In the genomic region with DNA sequence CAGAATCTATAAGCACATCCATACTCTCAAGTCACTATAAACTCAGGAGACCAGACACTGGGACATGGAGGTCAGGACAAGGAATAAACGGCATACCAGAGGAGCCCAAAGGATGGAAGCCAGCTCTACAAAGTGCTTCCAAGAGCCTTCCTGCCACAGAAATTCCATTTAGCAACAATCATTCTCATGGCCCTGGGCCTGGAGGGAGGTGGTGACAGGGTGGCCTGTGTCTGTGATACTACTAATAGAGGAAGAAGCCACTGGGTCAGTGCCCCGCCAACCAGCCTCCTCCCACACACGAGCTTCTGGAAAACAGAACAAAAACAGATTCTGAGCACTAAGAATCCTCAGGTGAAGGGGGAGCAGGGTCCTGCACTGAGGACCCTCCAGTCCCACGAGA, we compare ENCODE assay signal across 21 mouse cellular contexts.
A peak's percentile ranks its signal among the peaks of the same experiment; 100 is the strongest.
DNase-seq lines count a peak whose midpoint lies in the region; TF ChIP-seq lines count a peak whose summit lies in the region.
"Had no signal": no experiment of that assay in that cellular context is flagged by ENCODE, and none has a peak within 500 bp of the region (broad histone marks: within the 10 kb centered on the region; RNA-seq: fewer than 3 reads in every experiment).

No protein-coding gene starts in this region.

- peak overlapping the region; percentile 40; the same call in 1 of the 2 replicates for H3K27ac ChIP-seq in gastrocnemius, adult 2 months
- peak overlapping the region; percentile 19 for H3K27ac ChIP-seq in heart, embryonic 10.5 days
- H3K27ac ChIP-seq: embryonic facial prominence, embryonic 13.5 days; hindbrain, embryonic 14.5 days; intestine, embryonic 15.5 days; limb, embryonic 12.5 days; liver, embryonic 14.5 days had no signal

- 0 out of 2 replicates have a peak, but pooled peaks cover 4% of the 10 kb centered on the region for H3K27me3 ChIP-seq in heart, embryonic 10.5 days (ENCODE audit: insufficient read depth, poor library complexity, severe bottlenecking)
- H3K27me3 ChIP-seq: CH12.LX; intestine, embryonic 15.5 days had no signal

- H3K4me1 ChIP-seq in heart, embryonic 10.5 days = peaks cover 45% of the 10 kb centered on the region
- H3K4me1 ChIP-seq: intestine, embryonic 15.5 days; limb, embryonic 12.5 days had no signal

- no peaks in the 10 kb centered on the region for H3K9me3 ChIP-seq in heart, embryonic 10.5 days
- H3K9me3 ChIP-seq: embryonic facial prominence, embryonic 13.5 days; intestine, embryonic 15.5 days; limb, embryonic 12.5 days had no signal

- WGBS in heart, embryonic 10.5 days = 32% methylated on average over 4 of the region's 4 CpGs

- intact Hi-C loops in gastrocnemius, adult 2 months (cut with DNase I) = no loop called here
- intact Hi-C loops in heart, postnatal 10 days (cut with DNase I) = no loop called here
- intact Hi-C loops in left cerebral cortex, postnatal 25 days (cut with DNase I) = no loop called here

- H3K36me3 ChIP-seq in heart, embryonic 10.5 days = no peaks in the 10 kb centered on the region
- H3K36me3 ChIP-seq: embryonic facial prominence, embryonic 13.5 days; intestine, embryonic 15.5 days; limb, embryonic 12.5 days had no signal

- no peak for TF ChIP-seq CTCF in gastrocnemius, adult 2 months (IDR thresholded peaks at IDR 0.05)

- DNase-seq in gastrocnemius, adult 2 months = peak; percentile 56
- no peak for DNase-seq in gastrocnemius, adult 18-20 months (ENCODE audit: low spot score)
- peak; percentile 89 for DNase-seq in Muller cell, postnatal 12 days (ENCODE audit: inconsistent ontology term)
- DNase-seq in heart, embryonic 10.5 days (ENCODE audit: low spot score) = peak; percentile 83
- DNase-seq in heart, postnatal 10 days = peak; percentile 76 to 78
- no peak for DNase-seq in left cerebral cortex, postnatal 25 days (ENCODE audit: low spot score in 2 of 2)
- no peak for DNase-seq in urinary bladder, postnatal 4 days (ENCODE audit: low spot score in 2 of 2)
- DNase-seq: adrenal gland, postnatal 25 days; cerebellum, adult 2 months; gastrocnemius, postnatal 10 days; midbrain, embryonic 14.5 days; retina, postnatal 1 day; right cerebral cortex, postnatal 4 days; thymus, postnatal 14 days had no signal

- H3K4me3 ChIP-seq in gastrocnemius, adult 2 months = no peak overlapping the region
- 0 out of 2 replicates have a peak overlapping the region, but pooled peaks have one; percentile 1 for H3K4me3 ChIP-seq in heart, embryonic 10.5 days
- H3K4me3 ChIP-seq: embryonic facial prominence, embryonic 13.5 days; intestine, embryonic 15.5 days; limb, embryonic 12.5 days; myocyte had no signal

Comparison
In these comparisons a context has a peak if more than half of its experiments do, and no peak if none do; other contexts are left out.
1. DNase-seq: peak in gastrocnemius, adult 2 months (single experiment), Muller cell, postnatal 12 days (single experiment), heart, embryonic 10.5 days (single experiment) and heart, postnatal 10 days (2 of 2); none in gastrocnemius, adult 18-20 months (single experiment), left cerebral cortex, postnatal 25 days (0 of 2) and urinary bladder, postnatal 4 days (0 of 2).